Mouse (Mus musculus) frontal cortex, postnatal 36 days (tissue): ENCODE data around the gene Lnx1.

Experiments used
- DNase-seq, 2 experiments: peaks; one replicate each; pipeline ENCODE4 v3.0.0; 2022; ENCODE audit warnings: low spot score in 2 of 2

Gene Lnx1

GRCm38 (mm10) chr5:74702766-74703165, at the start of gene Lnx1:
TSS of gene Lnx1 (minus strand) at chr5:74702912.
- no peak for DNase-seq

- no peak for DNase-seq
Observed at GRCm38 (mm10) chr5:74750501-74750900, 47.8 kb upstream of the Lnx1 start.

GRCm38 (mm10) chr5:74747476-74747875, 44.8 kb upstream of the Lnx1 start:
- DNase-seq = no peak

DNA sequence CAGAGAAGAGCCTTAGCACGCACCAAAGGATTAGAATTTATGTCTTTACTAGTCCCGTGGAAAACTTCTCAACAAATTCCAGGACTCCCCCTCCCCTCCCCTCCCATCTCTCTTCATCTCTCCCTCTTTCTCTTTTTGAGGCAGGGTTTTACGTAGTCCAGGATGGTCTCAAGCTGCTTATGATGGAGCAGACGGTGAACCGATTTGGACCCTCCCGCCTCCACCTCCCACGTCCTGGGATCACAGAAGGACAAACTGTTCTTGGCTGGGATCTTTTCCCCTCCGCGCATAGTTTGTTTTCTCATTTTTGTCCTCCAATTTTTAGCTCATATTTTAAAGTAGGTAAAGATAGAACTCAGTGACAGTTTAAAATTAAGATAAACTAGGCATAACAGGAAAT, 38.2 kb upstream of the Lnx1 start:
- DNase-seq = peak in 1 of 2 experiments; percentile 16

DNA sequence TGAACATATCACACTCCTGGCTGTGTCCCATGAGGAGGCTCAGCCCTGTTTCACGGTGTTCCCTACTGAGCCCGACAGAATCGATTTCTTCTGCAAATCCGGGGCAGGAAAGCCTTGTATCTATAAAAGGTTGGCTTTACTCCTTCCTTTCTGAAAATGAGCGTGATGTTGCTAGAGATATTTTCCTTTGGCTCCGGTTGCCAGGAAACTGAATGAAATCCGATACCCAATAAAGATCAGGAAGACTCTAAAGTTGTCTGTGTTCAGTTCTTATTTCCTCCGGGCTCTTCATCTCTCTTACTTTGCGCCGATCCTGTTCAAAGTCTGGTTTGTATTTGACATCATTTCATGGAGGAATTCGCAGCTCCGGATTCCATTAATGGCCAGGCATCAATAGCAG, 36.7 kb upstream of the Lnx1 start:
- peak; percentile 4 to 9 for DNase-seq

GRCm38 (mm10) chr5:74738312-74738711, 35.6 kb upstream of the Lnx1 start:
- no peak for DNase-seq

DNA sequence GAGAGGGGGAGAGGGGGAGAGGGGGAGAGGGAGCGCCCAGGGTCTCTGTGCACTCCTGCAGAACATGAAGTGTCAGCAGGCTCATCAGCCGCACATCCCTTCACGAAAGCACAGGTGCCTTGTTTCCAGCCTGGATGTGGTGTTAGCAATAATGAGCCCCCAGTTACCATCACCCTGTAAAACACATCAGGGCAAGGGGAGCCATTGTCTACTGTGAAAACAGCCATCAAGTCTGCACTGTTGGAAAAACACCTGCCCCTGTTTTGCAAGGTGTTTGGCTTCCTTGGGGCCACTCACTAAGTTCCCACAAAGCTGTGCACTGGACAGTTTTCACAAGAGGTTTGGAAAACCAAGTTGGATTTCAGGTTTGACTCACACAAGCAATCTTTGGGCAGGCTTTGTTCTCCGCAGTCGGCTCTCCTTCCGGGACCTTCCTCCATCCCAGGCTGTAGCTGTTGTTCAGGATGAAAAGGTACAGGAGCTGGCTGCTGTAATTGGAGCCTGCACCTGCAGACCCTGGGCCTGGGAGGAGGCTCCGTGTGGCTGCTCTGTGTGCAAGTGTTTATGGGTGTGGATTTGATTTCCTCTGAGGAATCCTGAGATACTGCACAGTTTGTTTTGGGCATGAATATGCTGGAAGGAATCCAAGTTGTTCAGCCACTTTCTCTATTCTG, 31.3 kb upstream of the Lnx1 start:
- no peak for DNase-seq

- no peak for DNase-seq
Observed at GRCm38 (mm10) chr5:74732613-74733012, 29.9 kb upstream of the Lnx1 start.

DNA sequence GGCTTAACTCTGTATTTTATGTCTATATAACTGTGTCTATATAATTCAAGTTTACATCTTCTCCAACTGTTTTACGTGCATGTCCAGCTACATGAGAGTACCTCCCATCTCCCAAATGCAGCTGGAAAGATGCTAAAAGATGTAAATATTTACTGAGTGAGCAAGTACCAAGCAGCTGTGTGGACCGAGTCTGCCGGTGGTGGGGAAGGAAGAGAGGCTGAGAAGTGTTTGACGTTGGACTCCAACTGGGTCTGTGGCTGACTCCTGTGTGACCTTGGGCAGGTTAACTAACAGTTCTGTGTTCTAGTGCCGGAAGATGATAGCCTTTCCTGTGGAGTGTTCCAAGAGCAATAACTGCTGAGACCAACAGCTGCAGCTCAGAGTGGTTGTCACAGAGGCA, 27.9 kb upstream of the Lnx1 start:
- DNase-seq = no peak

- DNase-seq = no peak
Observed at GRCm38 (mm10) chr5:74729567-74729966, 26.9 kb upstream of the Lnx1 start.

- DNase-seq = no peak
Observed at GRCm38 (mm10) chr5:74728186-74728585, 25.5 kb upstream of the Lnx1 start.

- DNase-seq = no peak
Observed at GRCm38 (mm10) chr5:74727319-74727718, 24.6 kb upstream of the Lnx1 start.

DNA sequence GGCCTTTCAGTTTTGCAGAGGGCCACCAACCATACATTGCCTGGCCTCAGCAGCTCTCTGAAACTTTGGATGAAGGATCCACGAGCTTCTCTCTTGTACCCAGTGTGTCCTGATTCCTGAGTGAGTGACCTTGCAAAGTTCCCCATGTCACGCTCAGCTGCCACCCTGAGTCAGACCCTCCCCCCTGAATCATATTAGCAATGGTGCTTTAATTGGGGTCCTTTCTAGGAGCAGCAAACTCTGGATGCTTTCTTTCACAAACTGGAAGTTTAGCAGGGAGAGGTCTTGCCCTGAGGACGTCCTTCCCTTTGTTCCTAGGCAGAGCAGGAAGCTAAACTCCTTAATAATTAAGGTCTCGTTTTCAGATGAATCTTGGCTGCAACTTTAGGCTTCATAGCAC, 22.8 kb upstream of the Lnx1 start:
- DNase-seq = no peak

GRCm38 (mm10) chr5:74721816-74722215, 19.1 kb upstream of the Lnx1 start:
- no peak for DNase-seq

DNA sequence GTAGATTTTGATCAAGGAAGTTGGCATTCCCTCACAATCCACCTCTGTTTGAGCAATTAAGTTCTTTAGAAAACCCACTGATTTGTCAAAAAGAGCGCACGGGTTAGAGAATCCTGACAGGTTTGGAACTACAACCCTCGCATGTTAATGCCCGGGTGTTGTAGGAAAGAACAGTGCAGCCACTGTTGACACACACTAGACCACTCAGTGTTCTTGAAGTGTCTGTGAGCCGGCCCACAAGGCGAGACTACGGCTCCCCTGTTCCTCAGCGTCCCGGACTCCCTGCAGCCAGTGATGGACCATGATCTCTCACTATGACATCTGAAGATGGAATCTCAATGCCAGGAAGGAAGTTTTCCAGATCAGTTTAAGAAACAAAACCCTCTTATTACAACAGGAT, 17.9 kb upstream of the Lnx1 start:
- DNase-seq = no peak

GRCm38 (mm10) chr5:74716165-74716564, 13.5 kb upstream of the Lnx1 start:
- no peak for DNase-seq

DNA sequence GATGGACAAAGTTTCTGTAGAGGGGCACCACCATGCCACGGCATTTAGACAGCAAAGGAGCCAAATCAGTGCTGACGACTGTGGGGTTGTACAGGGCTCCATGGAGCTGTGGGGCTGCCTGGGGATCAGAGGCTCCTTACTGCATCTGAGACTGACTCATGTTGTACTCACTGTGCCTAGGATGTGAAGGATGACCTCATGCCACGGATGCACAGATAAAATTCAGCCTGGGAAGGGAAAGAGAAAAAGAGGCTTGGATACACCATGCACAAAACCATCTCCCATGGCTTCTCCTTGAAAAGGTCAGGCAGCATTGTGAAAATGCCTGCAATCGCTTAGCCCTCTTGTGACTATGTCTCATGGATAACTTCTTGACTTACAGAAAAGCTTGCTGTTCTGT, 10.1 kb upstream of the Lnx1 start:
- no peak for DNase-seq

GRCm38 (mm10) chr5:74711988-74712387, 9.3 kb upstream of the Lnx1 start:
- DNase-seq = no peak

- no peak for DNase-seq
Observed at GRCm38 (mm10) chr5:74711056-74711455, 8.3 kb upstream of the Lnx1 start.

DNA sequence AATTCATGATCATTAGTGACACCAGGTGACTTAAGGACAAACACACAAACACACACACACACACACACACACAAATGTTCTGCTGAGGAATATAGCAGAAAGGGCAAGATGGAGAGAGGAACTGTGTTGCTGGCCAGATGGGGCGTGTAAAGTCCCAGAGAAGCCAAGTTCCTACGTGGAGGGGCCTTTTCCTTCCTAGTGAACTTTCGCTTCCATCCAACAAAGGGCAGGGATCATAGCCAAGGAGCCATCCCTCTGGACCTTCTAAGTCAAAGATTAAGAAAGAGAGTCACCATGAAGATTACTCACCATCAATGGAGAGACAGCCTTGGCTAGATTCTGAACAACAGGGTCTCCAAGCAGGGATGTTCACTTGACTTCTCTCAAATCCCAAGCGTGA, 7.5 kb upstream of the Lnx1 start:
- DNase-seq = no peak

GRCm38 (mm10) chr5:74704460-74704790, 1.7 kb upstream of the Lnx1 start:
- DNase-seq = peak; percentile 11 to 30

GRCm38 (mm10) chr5:74703741-74704459, 1.2 kb upstream of the Lnx1 start:
- DNase-seq = no peak

- no peak for DNase-seq
Observed at GRCm38 (mm10) chr5:74700918-74701317, 1.8 kb downstream of the Lnx1 start.

GRCm38 (mm10) chr5:74699673-74700072, 3.0 kb downstream of the Lnx1 start:
- no peak for DNase-seq
